Mouse (Mus musculus) ES-Bruce4 (cell line): ENCODE measurements around the gene Upp1.

ENCODE experiments used
- CTCF ChIP-seq: IDR thresholded peaks from one replicate; pipeline ENCODE4 v1.8.1; 2011; ENCODE audit warnings: low read depth, low read length
- POLR2A ChIP-seq: IDR thresholded peaks from one replicate; pipeline ENCODE4 v1.8.1; 2011; ENCODE audit warnings: low read length; ENCODE audit not compliant: insufficient read depth

DNA sequence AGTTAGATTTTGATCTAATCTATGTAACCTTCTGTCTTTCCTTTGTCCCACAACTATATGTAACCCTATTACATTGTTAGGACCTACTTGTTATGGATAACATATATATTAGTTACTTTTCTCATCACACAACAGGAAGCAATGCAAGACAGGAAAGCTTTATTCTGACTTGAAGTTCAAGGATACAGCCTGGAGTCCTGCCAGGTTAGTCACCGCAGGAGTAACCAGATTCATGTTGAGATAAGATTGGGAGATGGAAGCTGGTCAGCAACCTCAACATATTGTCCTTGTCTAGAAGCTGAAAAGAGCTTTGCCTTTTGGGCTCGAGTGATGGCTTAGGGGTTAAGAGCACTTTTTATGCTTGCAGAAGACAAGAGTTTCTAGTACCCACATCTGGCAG lies 30.3 kb downstream of the Upp1 start:
- TF ChIP-seq POLR2A, result no peak
- no peak for TF ChIP-seq CTCF
